Mouse (Mus musculus) right cerebral cortex, adult 2 months (tissue): ENCODE data around the gene Dars.

ENCODE experiments used
- DNase-seq, 2 experiments: peaks; one replicate each; pipeline ENCODE4 v3.0.0; 2021 to 2022; ENCODE audit warnings: low spot score in 2 of 2

Dars gene

GRCm38 (mm10) chr1:128416584-128417532 is at the start of gene Dars:
Gene Dars, minus strand, starts transcription at chr1:128417368.
- peak; percentile 88 to 91 for DNase-seq

GRCm38 (mm10) chr1:128466828-128467227 is 49.7 kb upstream of the Dars start:
- DNase-seq = peak; percentile 23 to 40

- DNase-seq = no peak
These were observed 46.3 kb upstream of the Dars start for GRCm38 (mm10) chr1:128463478-128463877.

- no peak for DNase-seq
These were observed 45.2 kb upstream of the Dars start for GRCm38 (mm10) chr1:128462389-128462788.

GRCm38 (mm10) chr1:128460780-128461179 is 43.6 kb upstream of the Dars start:
- DNase-seq = no peak

GRCm38 (mm10) chr1:128459439-128459838 is 42.3 kb upstream of the Dars start:
- DNase-seq = no peak

- no peak for DNase-seq
These were observed 41.8 kb upstream of the Dars start for GRCm38 (mm10) chr1:128459011-128459410.

GRCm38 (mm10) chr1:128456844-128457445 is 39.8 kb upstream of the Dars start:
- DNase-seq = no peak

- DNase-seq = no peak
These were observed 39.1 kb upstream of the Dars start for GRCm38 (mm10) chr1:128456271-128456670.

GRCm38 (mm10) chr1:128452210-128452609 is 35.0 kb upstream of the Dars start:
- DNase-seq = no peak

GRCm38 (mm10) chr1:128451183-128451582 is 34.0 kb upstream of the Dars start:
- no peak for DNase-seq

- no peak for DNase-seq
These were observed 30.2 kb upstream of the Dars start for GRCm38 (mm10) chr1:128447206-128447902.

GRCm38 (mm10) chr1:128443890-128444839 is 27.0 kb upstream of the Dars start:
- no peak for DNase-seq

- DNase-seq = peak in 1 of 2 experiments; percentile 29
These were observed 23.9 kb upstream of the Dars start for GRCm38 (mm10) chr1:128441129-128441473.

GRCm38 (mm10) chr1:128440386-128441128 is 23.4 kb upstream of the Dars start:
- DNase-seq = peak in 1 of 2 experiments; percentile 36

- no peak for DNase-seq
These were observed 22.4 kb upstream of the Dars start for GRCm38 (mm10) chr1:128439618-128440017.

- DNase-seq = no peak
These were observed 21.4 kb upstream of the Dars start for GRCm38 (mm10) chr1:128438526-128438925.

- no peak for DNase-seq
These were observed 20.1 kb upstream of the Dars start for GRCm38 (mm10) chr1:128437276-128437675.

GRCm38 (mm10) chr1:128436015-128436414 is 18.8 kb upstream of the Dars start:
- DNase-seq = no peak

GRCm38 (mm10) chr1:128435551-128435950 is 18.4 kb upstream of the Dars start:
- DNase-seq = no peak

GRCm38 (mm10) chr1:128424928-128425327 is 7.8 kb upstream of the Dars start:
- DNase-seq = no peak
